Mouse (Mus musculus): ENCODE measurements at regions not wholly inside any gene's neighbourhood (a gene's known extent, or its start where the extent isn't known, plus 50 kb on each side); places are given as distances from the start of the nearest gene placed in this dataset.

DNA sequence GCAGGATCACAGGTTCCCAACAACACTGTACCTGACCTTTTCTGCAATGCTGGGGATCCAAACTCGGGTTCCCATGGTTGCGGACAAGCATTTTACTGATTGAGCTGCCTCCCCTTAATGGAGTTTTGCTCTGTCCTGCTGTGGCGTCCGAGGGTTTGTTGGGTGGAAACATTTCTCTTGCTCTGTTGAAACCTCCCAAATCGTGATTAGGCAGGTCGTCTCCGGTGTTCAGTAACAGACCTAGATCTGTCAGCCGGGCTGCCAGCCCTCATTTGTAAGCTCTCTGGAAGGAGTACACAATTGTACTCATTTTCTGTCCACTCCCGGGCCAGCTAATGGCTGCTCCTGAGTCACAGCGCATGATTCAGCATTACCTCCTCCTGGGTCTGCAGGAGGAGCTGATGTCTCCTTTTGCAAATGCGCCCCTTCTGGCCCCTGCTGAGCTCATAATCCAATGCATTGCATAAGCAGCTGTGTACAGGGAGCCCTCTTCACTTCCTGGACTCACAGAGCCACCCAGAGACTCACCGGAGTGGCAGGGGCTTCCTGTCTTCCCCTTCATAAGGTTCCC, 49.8 kb upstream of the Sipa1l2 start:
- DNase-seq, result peak; percentile 24

Measured in cerebellum, adult 11 months (tissue).